Mouse (Mus musculus) spleen, adult 2 months (tissue): ENCODE results near the gene Acvr1c.

Experiments used
- CTCF ChIP-seq: fragments of 200-500 bp; IDR thresholded peaks from 2 replicates; pipeline ENCODE4 v1.5.1; 2011; ENCODE audit warnings: mild to moderate bottlenecking, inconsistent platforms; ENCODE audit not compliant: insufficient read depth, insufficient read length, insufficient replicate concordance; ENCODE audit errors: extremely low read depth
- POLR2A ChIP-seq: fragments of 200-500 bp; IDR thresholded peaks from 2 replicates; pipeline ENCODE4 v1.6.1; 2011; ENCODE audit warnings: low read depth, low read length, inconsistent platforms

- no peak for TF ChIP-seq CTCF
- TF ChIP-seq POLR2A = no peak
Measured at GRCm38 (mm10) chr2:58379475-58379874, 21.8 kb upstream of the Acvr1c start.
